Mouse (Mus musculus): ENCODE results near the gene Apba2. TPM values are rescaled to one million over a fixed set of nuclear protein-coding genes. Genes with fewer than 3 reads are reported as not detected.

Gene Apba2
- 100 to 1,000 TPM; 231 to 246 (median 238) TPM for total RNA-seq (2022)

DNA sequence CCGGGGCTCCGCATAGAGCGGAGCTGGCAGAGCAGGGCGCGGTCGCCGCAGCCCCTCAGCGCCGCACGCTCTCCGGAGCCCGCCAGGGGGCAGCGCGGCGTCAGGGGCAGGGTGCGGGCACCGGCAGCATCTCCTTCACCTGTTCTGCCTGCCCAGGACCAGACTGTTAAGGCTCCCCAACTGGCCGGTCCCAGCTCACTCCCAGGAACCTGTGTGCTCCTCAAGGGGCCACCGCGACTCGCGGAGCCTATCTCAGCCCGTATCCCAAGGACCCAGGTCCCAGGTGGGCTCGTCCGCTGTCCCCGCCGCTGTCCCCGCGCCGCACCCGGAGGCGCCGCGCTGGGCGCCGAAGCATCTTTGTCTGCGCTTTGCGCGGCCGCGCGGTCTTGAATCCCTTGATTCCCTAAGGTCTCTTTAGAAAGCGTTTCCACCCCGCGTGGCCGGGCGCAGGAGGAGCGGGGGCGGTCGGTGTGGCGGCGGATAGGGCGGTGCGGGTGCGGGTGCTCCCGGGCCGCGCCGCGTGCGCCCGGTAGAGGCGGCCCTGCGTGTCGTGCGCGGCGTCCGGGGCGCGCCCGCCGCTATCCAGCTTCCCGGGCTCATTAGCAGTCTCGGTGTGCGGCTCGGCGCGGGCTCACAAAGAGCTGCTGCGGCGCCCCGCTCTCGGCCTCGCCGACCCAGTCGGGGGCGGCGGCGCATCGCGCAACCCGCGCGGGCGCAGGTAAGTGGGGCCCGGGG lies at the start of gene Apba2:
TSS of gene Apba2 (plus strand) at position 171 of the 735 bp plus-strand sequence.
- DNase-seq (ENCODE audit: low spot score in 2 of 2) = peak; percentile 38 to 64

DNA sequence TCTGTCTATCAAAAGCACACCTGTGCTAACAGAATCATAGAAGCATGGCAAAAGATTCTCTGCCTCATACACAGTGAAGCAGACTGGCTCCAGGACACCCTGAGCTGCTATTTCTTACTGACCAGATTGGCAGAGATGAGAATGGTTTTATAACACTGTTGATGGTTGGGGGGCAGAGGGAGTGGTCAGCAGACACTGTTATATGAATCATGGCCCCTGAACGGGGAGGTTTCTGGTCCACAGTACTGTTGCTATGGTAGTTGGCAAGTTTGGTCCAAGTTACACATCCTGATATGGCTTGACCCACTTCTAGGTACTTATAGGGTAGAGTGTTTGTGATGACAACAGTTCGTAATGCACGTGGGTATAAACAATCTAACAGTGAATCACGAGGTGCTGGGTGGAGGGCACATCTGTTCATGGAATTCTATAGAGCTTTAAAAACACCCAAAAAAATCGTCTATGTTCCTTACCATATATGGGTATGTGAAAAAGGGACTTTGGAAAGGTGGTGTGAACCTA lies 49.6 kb upstream of the Apba2 start:
- DNase-seq (ENCODE audit: low spot score in 2 of 2) = no peak

DNA sequence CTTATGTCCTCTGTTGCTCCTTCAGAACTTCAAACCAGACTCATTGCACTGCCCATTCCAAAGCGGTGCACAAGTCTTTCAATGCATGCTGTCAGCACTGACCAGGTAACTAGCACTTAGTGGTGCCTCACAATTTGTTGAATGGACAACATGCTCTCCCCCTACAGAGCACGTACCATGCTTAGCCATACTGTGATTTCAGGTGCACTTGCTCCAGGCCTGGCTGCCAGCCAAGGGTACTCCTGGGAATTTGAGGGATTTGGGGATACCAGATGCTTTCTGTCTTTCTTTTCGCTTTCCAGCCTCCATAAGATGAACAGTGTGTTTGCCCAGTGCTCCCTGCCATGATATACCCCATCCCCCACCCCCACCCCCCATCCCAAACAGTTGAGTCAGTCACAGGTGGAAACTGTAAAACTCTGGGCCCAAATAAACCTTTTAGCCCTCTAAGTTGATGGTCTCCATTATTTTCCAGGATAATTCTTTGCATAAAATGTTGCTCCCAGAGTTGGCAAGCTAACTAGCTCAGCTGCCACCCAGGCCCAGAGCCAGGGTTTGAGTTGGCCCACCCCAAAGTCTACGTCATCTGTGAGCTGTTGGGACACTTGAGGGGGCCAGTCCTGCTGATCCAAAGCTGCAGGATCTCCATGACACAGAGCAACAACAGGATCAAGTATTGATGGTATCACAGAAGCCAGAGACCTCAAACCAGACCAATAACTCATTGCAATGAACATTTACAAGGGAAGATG lies 48.9 kb upstream of the Apba2 start:
- no peak for DNase-seq (ENCODE audit: low spot score in 2 of 2)

DNA sequence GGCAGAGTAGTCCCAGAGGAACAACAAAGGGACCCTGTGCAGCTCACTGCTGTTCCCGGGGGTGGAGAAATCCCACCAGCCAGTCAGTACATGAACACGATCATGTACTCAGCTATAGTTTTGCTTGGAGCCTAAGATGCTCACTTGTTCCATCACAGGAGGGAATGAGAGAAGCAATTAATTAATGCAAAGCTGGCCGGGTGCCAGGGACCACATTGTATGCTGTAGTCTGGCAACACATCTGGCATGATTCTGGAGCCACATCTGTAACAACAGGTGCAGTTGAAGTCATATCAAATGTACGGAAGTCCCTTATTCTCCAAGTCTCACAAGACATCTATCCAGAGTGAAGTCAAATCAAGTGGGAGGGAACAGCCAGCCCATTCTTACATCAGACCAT lies 45.3 kb upstream of the Apba2 start:
- no peak for DNase-seq (ENCODE audit: low spot score in 2 of 2)

DNA sequence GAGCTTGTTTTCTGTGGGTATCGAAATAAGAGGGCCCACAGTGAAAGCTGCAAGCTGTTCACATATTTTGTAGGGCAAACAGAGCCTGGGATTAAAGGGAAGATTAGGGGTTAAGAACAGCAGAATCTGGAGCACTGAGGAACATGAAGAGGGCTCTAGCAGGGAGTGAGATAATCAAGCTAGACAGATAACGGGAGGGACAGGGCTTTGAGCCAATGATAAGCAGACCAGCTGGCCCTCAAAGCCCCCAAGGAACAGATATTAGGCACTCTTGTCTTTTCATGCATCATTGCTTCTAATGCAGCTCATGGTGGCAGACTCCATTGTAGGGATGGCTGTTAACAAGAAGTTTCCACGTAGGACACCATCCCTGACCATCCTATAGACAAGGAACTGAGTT lies 44.8 kb upstream of the Apba2 start:
- DNase-seq (ENCODE audit: low spot score in 2 of 2) = no peak

DNA sequence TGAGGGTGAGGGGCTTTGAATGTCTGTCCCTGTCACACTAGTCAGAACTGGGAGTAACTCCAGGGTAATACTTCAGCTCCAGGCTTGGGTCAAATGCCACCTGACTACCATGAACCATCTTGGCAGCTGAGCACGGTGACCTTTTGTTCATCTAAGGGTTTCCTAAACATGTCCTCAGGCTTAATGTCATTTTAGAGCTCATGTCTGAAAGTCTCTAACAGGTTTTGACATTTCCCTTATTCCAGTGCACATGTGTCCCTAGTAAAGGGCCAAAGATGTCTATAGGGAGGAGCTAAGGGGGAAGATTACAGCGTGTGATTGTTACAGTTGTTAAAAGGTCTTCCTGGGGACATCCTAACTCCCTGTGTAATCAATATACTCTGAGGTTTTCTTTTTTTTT lies 43.7 kb upstream of the Apba2 start:
- no peak for DNase-seq (ENCODE audit: low spot score in 2 of 2)

DNA sequence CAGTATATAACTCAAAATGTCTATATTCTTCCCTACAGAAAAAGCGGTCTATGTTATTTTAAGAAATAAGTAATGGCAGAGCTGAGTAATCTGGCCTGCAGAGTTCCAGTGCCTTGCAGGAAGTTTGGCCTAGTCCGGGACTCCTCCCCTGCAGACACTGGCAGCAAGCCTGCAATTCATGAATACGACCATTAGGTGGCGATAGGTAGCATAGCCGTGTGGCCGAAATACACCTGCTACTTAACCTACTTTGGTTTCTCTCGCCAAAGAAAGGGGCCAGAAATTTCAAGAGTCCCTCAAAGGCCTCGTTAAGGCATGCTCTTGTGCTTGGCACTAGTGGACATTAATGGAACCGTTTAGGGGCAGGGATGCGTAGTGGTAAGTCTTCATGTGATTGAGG lies 4.1 kb upstream of the Apba2 start:
- peak; percentile 1 to 9 for DNase-seq (ENCODE audit: low spot score in 2 of 2)

DNA sequence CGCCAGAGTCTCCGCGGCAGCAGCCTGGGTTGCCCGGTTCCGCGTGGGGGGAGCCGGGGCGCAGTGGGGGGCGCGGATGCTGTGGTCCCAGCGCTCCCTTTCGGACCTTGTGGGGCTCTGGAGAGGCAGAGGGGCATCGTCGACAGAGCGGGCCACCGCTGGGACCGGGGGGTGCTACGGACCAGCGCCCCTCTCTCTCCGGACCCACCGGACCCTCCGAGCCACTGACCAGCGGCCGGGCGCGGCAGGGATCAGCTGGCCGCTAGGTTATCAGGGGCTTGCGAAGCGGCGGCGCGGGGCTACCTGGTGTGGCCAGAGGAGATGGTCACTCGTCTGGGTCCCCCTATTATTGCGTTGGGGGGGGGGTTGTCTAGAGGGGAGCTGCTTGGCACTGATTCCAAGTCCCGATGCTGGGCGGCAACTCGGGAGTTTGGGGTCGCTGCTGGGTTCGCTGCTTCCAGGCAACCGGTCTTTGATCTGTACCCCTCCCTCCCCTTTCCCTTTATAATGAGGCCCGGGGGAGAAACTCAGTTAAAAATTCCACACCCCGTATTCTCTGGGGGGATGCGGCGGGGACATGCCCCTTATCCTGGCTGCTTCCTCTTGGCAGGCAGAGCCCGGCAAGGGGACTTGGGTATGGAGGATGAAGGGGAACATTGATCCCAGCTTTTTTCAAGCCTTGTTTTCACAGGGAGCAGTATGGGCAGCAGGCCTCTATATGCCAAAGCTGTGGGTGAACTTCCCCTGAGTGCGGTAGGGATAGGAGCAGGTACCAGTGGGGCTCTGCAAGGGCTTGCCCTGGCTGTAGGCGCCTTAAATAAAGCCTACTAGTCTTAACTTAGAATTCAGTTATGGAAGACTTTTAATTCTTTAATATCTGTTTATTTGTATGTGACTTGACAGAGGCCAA lies 1.0 kb downstream of the Apba2 start:
- DNase-seq (ENCODE audit: low spot score in 2 of 2) = peak; percentile 8 to 9

DNA sequence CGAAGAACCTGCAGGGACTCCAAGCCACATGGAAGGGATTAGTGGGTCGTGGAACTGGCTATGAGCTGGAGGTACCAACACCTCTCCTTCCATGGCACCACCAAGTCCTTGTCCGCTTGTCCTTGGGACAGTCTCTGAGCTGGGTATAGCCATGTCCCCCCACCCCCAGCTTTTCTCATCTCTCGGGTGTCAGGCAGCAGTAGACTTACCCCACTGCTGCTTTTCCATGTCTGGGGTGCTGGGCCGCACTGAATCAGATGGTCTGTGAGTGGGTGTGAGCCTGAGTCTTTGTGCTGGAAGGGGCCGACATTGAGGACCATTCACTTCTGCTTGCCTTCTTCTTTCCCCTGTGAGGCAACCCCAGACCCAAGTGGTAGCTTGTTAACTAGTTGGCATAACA lies 2.1 kb downstream of the Apba2 start:
- peak; percentile 9 to 14 for DNase-seq (ENCODE audit: low spot score in 2 of 2)

DNA sequence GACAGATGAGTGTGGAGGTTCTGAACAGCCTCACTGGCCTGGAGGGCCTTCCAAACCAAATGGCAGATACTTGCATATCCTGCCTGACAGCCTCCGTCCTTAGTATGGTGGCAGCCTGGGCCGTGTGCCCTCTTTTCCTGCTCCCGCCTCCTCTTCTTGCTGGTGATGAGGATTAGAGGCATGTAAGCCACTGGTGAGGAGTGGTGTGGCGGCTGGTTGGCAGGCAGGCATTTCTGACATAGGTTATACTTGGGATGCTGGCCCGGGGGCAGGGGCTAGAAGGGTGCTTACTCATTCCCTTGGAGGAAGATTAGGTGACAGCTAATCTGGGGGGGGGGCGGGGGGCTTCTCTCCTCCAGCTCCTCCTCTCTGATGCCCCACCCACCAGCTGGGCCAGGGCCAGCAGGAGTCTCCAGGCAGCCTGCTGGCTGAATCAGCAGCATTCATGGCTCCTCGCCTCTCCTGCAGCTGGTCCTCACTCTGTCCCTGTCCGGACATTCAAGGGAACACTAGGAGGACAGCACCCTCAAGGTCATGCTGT lies 3.3 kb downstream of the Apba2 start:
- peak; percentile 42 to 47 for DNase-seq (ENCODE audit: low spot score in 2 of 2)

DNA sequence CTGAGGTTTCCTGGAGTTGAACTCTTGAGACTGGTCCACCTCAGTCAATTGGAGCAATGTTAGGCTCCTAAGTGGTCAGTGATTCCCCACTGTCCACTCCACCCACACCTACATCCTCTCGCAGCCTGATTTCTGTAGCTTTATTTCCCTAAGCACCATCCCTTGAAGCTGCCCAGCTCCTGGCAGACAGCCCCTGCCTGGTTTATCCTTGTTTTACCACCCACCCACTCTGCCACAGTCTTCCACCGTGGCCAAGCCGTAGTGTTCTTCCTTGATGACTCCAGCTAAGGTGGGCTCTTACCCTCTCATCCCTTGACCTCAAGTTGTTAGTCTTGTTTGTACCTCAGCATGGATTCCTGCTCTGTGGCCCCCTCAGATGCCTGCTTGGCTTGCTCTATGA lies 4.1 kb downstream of the Apba2 start:
- DNase-seq (ENCODE audit: low spot score in 2 of 2) = peak; percentile 7 to 8

DNA sequence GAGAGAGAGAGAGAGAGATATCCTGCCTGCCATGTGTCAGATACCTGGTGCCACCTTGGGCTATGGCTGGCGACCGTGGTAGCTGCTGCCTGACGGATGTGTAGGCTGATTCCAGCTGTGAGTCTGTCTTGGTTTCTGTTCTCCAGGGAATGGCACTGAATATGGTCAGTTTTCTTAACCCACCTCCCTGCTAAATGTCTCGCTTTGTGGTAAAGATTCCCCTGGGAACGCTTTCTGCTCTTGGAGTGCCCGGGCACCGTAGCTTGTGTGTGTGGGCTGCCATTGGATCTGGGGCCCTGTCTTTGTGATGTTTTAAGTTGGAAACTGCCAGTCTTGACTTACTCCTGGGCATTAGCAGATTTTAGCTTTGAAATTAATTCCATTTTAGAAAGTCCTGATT lies 7.3 kb downstream of the Apba2 start:
- peak; percentile 1 to 2 for DNase-seq (ENCODE audit: low spot score in 2 of 2)

DNA sequence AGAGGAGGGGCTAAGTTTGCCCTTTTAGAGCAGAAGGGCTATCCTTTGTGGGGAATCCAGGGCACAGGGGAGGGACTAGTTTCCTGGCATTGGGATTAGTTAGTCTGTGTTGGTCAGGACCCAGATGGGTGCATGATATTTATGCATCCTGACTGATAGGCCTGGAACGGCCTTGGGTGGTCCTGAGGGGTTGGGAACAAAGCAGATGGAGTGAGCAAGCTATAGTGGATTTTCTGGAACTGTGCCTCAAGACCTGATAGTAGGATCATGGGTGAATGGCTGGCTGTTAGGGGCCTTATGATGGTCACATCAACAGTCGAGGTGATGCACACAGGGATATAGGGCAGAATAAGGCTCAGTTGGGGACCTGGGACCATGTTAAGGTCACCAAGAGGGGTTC lies 8.4 kb downstream of the Apba2 start:
- peak; percentile 0 to 2 for DNase-seq (ENCODE audit: low spot score in 2 of 2)

DNA sequence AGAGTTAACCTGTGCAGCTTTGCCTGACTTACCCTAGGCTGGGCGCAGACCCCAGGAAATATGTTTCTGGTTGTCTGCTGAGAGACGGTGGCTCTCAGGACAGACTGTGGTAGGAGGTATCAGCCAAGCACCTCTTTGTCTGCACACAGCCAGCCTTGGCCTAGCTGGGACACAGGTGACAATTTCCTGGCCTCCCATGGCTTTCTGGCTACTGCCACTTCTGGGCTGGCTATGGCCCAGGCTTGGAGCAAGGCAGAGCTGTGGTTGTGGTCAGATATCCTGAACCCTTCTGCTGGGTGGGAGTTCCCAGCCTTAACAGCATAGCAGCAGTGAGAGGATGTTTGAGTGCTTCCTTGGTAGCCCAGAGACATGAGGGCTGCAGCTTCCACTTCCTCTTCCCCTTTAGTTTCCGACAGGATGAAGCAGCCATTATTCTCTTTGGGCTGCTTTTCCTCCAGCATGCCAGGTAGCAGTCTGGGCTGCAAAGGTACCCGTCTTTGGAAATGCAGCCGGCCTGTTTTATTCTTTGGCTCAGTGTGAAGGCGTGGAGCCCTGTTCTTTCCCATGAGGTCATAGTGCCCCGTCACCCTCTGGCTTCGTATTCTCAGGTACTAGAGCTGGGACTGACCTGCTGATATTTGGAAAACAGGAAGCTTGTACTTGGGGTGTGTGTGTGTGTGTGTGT lies 9.2 kb downstream of the Apba2 start:
- peak in 1 of 2 experiments; percentile 1 for DNase-seq (ENCODE audit: low spot score in 2 of 2)

DNA sequence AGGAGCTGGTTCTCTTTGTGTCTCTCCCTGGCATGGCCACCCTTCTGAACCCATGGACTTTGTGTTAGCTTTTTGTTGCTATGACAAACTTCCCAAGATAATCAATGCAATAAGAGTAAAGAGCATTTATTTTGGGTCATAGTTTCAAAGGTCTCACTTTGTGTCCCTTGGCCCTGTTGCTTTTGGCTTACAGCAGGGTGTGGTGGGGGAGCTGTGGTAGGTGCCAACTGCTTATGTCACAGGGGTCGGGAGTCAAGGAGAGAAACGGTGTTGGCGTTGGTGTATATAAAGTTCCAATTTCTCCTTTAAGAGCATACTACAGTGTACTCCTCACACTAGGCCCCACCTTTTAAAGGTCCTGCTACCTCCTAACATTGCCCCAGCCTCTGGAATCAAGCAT lies 12.1 kb downstream of the Apba2 start:
- no peak for DNase-seq (ENCODE audit: low spot score in 2 of 2)

DNA sequence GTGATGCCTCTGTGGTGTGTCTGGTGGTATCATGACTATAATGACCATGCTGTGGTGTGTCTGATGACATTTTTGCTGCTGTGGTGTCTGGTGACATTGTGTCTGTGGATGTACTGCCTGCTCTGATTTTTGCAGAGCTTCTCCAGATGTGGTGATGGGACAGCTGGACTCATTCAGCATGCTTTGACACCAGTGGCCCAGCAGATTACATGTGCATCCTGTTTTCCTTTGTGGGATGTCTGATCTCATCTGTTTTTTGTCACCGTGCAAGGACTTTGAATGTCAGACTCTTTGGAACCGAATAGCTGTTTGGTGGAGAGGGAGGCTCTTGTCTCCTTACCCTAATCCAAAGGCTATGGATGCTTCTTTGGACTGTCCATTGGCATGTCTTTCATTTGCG lies 13.8 kb downstream of the Apba2 start:
- peak in 1 of 2 experiments; percentile 3 for DNase-seq (ENCODE audit: low spot score in 2 of 2)

DNA sequence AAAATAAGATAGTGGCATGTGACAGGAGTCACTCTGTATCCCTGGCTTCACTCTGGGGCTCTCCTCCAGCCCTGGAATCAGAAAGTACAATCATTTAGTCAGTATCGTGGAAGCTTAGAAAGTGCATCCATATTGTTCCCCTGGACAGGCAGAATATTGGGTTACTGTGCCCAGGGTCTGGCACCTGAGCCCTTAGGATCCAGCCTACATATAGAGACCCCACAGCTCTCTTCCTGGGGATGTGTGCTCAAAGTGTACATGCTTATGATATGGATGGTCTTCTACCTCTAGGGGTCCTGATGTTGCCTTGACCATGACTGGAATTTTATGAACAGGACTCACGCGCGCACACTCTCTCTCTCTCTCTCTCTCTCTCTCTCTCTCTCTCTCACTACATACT lies 14.4 kb downstream of the Apba2 start:
- peak in 1 of 2 experiments; percentile 1 for DNase-seq (ENCODE audit: low spot score in 2 of 2)

DNA sequence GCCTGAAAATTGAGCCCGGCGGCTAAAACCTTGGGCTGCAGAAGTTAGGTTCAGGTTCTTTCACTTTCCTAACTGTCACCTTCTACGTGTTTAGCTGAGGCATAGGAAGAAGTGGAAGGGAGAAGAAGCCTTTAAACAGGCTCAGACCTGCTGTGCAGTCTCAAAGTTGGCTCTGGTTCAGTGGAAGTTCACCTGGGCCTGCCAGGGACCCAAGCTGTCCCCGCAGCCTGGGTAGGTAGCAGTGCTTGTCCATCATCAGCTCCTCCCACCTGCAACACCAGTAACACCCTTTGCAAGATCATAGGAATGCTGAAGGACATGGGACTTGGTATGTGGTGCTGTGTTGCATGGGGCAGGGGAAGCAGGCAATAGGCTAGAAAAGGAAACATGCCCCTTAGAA lies 17.6 kb downstream of the Apba2 start:
- DNase-seq (ENCODE audit: low spot score in 2 of 2) = no peak

DNA sequence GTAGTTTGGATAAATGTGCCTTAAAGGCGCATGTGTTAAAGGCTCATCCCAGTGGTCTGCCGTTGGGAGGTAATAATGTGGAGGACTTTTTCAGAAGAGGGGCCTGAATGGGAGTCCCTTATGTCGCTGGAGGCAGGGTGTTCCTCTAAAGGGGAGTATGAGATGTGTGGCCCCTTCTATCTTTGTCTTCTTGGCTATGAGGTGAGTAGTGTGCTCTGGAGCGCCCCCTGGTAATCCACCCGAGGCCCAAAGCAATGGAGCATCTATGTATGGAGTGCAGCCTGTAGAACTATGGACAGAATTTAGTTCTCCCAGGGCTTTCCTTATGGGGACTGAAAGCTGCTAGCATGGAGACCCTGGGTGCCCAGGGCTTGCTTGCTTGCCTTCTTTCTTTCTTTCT lies 18.0 kb downstream of the Apba2 start:
- no peak for DNase-seq (ENCODE audit: low spot score in 2 of 2)

DNA sequence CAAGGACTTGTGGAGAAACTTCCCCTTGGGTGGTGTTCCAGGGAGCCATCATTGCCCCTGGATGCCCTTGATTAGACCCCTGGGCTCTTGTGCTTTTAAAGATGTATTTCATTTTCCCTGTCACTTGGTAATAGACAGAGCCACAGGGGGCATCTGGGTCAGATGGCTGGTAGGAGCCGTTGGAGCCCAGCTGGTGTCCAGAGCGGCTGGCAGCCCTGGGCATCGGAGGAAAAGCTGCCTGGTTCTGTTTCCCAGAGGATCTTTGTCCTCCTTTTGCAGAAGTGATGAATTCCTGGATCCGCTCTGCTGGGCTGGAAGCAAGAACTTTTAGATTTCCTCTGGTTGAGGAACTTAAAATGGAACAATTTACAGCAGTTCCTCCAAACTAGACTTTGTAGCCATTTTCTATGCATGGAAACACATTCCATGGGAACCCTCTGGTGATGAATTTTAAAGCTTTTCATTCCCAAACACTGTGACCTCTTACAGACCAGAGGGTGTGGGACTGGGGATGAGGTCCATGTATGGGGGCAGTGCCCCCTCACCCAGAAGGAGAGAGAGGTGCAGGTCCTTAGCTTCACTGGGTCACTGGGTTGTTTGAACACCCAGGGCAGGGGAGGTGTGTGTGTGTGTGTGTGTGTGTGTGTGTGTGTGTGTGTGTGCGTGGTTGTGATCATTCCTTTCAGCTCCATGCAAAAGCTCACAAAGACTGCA lies 20.3 kb downstream of the Apba2 start:
- no peak for DNase-seq (ENCODE audit: low spot score in 2 of 2)
